Mouse (Mus musculus) lung, postnatal 10 days (tissue): ENCODE results near the gene Prpmp5.
"Not testable (repeated sequence)": the region's sequence is repeated elsewhere in the genome, so short reads cannot be mapped to it uniquely, and the experiment has no call there.

Experiments used
- DNase-seq: peaks from one replicate; pipeline ENCODE4 v3.0.0; 2021

Gene Prpmp5

DNA sequence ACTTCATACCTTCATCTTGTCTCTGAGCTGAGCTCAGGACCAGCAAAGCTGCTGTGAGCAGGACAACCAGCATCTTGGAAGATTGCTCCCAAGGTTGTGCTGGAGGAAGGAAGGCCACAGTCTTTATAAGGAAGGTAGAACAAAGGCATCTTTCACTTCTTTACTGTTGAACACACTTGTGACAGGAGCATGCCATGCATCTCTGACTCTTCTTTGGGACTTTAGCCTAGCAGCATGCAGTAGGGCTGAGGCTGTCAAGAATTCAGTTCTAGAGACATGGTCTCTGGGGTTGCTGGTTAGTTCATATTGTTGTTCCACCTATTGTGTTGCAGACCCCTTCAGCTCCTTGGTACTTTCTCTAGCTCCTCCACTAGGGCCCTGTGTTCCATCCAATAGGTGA, at the start of gene Prpmp5:
Gene Prpmp5, minus strand, starts transcription at position 101 of the 400 bp plus-strand sequence.
- DNase-seq = not testable (repeated sequence)

GRCm38 (mm10) chr6:132364034-132364433, 49.5 kb upstream of the Prpmp5 start, which contains the start of gene Gm8882:
TSS of gene Gm8882 (minus strand) at chr6:132364134.
- not testable (repeated sequence) for DNase-seq
